Mouse (Mus musculus): Measurements from ENCODE around the gene Il1f6.
"Not testable (repeated sequence)": the region's sequence is repeated elsewhere in the genome, so short reads cannot be mapped to it uniquely, and the experiment has no call there.

The Il1f6 gene

GRCm38 (mm10) chr2:24215118-24215517 is at the start of gene Il1f6:
Gene Il1f6, plus strand, starts transcription at chr2:24215418.
- no peak for DNase-seq (ENCODE audit: low spot score in 2 of 2)

- DNase-seq (ENCODE audit: low spot score in 2 of 2) = not testable (repeated sequence)
Measured at GRCm38 (mm10) chr2:24181683-24182331, 33.4 kb upstream of the Il1f6 start.

GRCm38 (mm10) chr2:24182423-24183147 is 32.6 kb upstream of the Il1f6 start:
- not testable (repeated sequence) for DNase-seq (ENCODE audit: low spot score in 2 of 2)

GRCm38 (mm10) chr2:24184092-24184491 is 31.1 kb upstream of the Il1f6 start:
- DNase-seq (ENCODE audit: low spot score in 2 of 2) = not testable (repeated sequence)

GRCm38 (mm10) chr2:24186176-24186575 is 29.0 kb upstream of the Il1f6 start, which contains the start of gene Il1f9:
Gene Il1f9, plus strand, starts transcription at chr2:24186476.
- DNase-seq (ENCODE audit: low spot score in 2 of 2) = no peak

- DNase-seq (ENCODE audit: low spot score in 2 of 2) = no peak
Measured at GRCm38 (mm10) chr2:24187585-24187984, 27.6 kb upstream of the Il1f6 start.

GRCm38 (mm10) chr2:24188189-24188588 is 27.0 kb upstream of the Il1f6 start:
- no peak for DNase-seq (ENCODE audit: low spot score in 2 of 2)

GRCm38 (mm10) chr2:24227191-24227590 is 12.0 kb downstream of the Il1f6 start:
- no peak for DNase-seq (ENCODE audit: low spot score in 2 of 2)

- no peak for DNase-seq (ENCODE audit: low spot score in 2 of 2)
Measured at GRCm38 (mm10) chr2:24267503-24267902, 52.3 kb downstream of the Il1f6 start.

- no peak for DNase-seq (ENCODE audit: low spot score in 2 of 2)
Measured at GRCm38 (mm10) chr2:24273619-24274018, 58.4 kb downstream of the Il1f6 start.

- DNase-seq (ENCODE audit: low spot score in 2 of 2) = no peak
Measured at GRCm38 (mm10) chr2:24275146-24275545, 59.9 kb downstream of the Il1f6 start.

Measured in spleen, postnatal 14 days (tissue).